Mouse (Mus musculus) inflammation-experienced regulatory T-cells, adult 16 weeks (primary cell): ENCODE results near the gene Golga2. TPM values are rescaled to one million over a fixed set of nuclear protein-coding genes. Genes with fewer than 3 reads are reported as not detected.

ENCODE experiments used
- polyA plus RNA-seq: library from polyadenylated mRNA; unstranded; fragments of 100-300 nt; shearing (Covaris generic); gene quantifications from one replicate; pipeline ENCODE4 v1.2.1, GENCODE M21; 2017

Golga2 gene
- polyA plus RNA-seq: 50.0 TPM

GRCm38 (mm10) chr2:32287334-32287840, at the start of gene Golga2:
Gene Golga2, plus strand, starts transcription at chr2:32287384.

DNA sequence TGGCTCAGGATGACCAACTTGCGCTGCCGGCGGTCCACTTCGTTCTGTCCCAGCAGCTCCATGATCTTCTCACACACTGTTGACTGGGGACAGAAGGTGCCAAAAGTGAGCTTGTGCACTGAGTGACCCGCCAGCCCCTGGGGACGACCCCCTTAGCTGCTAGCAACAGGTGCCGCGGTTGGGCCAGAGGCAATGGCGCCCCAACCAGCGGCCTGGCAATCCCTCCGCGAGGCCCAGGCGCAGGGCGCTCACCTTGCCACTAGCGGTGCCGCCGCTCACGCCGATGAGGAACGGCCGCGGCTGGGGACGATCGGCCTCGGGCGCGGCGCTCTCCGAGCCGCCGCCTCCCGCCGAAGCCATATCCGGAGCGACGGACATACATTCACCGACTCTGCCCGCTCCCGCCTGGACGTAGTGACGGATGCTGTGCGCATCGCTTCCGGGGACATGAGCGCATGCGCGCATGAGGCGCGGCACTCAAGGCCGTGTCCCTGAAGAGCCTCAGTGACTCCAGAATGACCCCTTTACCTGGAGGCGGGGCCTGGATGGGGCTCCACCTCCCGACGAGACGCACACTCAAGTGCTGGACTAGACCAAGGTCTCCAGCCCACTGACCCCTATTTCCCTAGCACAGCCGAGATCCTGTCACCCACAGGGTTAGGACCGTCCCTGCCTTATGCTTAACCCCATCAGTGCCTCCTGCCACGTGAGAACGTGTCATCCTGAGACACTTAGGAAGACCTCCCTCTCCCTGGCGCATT, 27.3 kb upstream of the Golga2 start, which contains the start of gene Uck1:
Gene Uck1 (minus strand): TSS at position 503 of the 761 bp plus-strand sequence.

DNA sequence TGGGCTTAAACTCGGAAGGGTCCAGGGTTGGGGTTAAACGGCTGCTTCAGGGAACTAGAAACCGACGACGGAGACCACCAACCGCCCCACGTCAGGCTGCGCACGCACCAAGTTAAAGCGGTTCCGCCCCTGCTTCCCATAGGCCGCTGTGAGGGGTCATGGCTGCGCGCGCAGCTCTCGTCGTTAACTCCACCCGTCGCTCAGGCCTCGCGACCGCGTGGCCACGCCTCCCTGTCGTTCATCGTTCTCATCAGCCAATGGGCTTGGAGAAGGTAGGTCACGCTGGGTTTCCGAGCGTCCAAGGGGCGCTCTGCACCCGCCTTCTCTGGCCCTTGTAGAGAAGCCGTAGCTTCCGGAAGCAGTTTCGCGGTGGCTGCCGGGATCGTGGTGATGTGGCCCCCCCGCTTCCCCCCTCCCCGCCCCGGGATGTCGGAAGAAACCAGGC, 761 bp downstream of the Golga2 start, which contains the start of gene Swi5:
Gene Swi5 (minus strand): TSS at position 153 of the 445 bp plus-strand sequence.

DNA sequence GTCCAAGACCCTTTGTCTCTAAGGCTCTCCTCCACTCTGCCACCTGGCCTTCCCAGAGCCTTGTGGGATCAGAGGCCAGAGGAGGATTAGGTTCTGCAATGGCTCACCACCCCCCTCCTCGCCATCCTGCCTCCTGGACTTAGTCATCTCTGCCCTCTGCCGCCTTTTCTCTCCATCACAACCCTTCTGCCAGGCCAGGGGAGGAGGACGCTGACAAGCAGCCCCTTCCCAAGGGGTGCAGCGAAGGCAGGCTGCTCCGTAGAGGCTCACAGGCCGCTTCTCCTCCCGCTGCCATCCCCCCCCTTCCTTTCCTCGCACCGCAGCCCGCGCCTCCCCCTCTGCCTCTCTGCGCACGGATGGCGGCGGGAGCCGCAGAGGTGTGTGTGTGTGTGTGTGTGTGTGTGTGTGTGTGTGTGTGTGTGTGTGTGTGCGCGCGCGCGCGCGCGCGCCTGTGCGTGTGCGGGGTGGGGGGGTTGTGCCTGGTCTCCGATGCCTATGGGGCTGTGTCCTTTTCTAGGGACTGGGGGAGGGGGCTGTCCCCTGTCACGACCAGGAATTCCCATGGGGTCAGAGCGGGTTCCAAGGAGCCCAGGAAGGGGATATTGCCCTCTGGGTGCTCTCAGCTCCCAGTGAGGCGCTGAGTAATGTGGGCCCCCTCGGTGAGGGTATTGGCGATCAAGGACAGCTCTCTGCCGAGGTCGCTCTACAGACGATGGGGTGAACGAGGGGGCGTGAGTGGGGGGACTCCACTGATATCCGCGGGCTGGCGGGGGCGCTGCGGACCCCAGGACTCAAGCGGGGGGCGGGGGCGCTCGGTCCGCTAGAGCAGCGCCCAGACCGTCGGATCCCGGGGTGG, 65.2 kb downstream of the Golga2 start, which contains the start of gene Ciz1:
Gene Ciz1 (plus strand): TSS at position 177 of the 856 bp plus-strand sequence.

DNA sequence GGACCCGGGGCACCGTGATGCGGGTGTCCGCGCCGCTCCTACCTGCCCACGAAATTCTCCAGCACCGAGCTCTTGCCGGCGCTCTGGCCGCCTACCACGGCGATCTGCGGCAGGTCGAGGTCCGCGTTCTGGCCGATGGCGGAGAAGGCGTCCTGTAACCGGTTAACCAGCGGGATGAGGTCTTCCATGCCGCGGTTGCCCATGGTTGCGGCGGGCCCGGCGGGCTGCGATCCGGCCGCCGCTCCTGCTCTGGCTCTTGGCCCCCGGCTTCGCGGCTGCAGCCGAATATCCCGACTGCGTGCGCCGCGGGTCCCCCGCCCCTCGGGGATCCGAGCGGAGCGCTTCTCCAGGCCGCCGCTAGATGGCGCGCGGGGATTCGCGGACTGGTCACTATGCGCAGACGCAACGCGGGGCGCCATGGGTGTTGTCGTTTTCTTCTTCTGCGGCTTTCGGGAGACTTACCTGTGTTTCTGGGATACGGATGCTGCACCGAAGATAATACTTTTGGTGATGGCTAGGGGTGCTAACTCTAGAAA, 65.9 kb downstream of the Golga2 start, which contains the start of gene Dnm1:
Gene Dnm1 (minus strand): TSS at position 332 of the 536 bp plus-strand sequence.

Other genes starting within 250 kb of the Golga2 start
- gene Fam78a, start 202.5 kb upstream of the Golga2 start, polyA plus RNA-seq: 25.5 TPM
- not detected for gene Plpp7, start 191.9 kb upstream of the Golga2 start, polyA plus RNA-seq
- gene Prrc2b, start 136.3 kb upstream of the Golga2 start, polyA plus RNA-seq: 11.7 TPM
- 13.3 TPM for gene Pomt1, start 50.8 kb upstream of the Golga2 start, polyA plus RNA-seq
- 107 TPM for gene Uck1, start 27.2 kb upstream of the Golga2 start, polyA plus RNA-seq
- 264 TPM for gene Swi5, start 691 bp downstream of the Golga2 start, polyA plus RNA-seq
- gene Ciz1, start 64.9 kb downstream of the Golga2 start, polyA plus RNA-seq: 161 TPM
- not detected for gene Dnm1, start 66.0 kb downstream of the Golga2 start, polyA plus RNA-seq
- gene 1110008P14Rik, start 94.6 kb downstream of the Golga2 start, polyA plus RNA-seq: 79.7 TPM
- gene Lcn2, start 100.9 kb downstream of the Golga2 start, polyA plus RNA-seq: not detected
- gene Ptges2, start 108.5 kb downstream of the Golga2 start, polyA plus RNA-seq: 1.9 TPM
- 9.0 TPM for gene Naif1, start 163.1 kb downstream of the Golga2 start, polyA plus RNA-seq
- gene Slc25a25, start 164.1 kb downstream of the Golga2 start, polyA plus RNA-seq: 6.5 TPM
- 72.8 TPM for gene Fam102a, start 247.9 kb downstream of the Golga2 start, polyA plus RNA-seq